Mouse (Mus musculus) olfactory bulb, adult 2 months (tissue): ENCODE measurements around the gene Prex1.

ENCODE experiments used
- CTCF ChIP-seq: fragments of 200-500 bp; IDR thresholded peaks from 2 replicates; pipeline ENCODE4 v1.5.1; 2012; ENCODE audit warnings: low read depth, mild to moderate bottlenecking, low read length, moderate library complexity; ENCODE audit not compliant: insufficient read depth
- POLR2A ChIP-seq: fragments of 200-500 bp; IDR thresholded peaks from 2 replicates; pipeline ENCODE4 v1.6.1; 2012; ENCODE audit warnings: mild to moderate bottlenecking, low read depth, low read length, moderate library complexity; ENCODE audit not compliant: insufficient read depth

DNA sequence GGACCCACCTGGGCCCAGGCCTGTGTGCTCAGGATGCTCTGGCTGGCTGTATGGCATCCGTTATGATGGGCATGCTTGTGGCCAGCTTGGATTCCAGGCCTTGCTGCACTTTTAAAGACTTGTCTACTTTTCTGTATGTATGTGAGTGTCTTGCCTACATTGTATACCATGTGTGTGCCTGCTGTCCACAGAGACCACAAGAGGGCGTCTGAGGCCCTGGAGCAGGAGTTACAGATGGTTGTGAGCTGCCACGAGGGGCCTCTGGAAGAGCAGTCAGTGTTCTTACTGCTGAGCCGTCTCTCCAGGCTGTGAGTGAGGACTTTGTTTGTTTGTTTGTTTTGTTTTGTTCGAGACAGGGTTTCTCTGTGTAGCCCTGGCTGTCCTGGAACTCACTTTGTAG lies 148.1 kb downstream of the Prex1 start:
- TF ChIP-seq CTCF, result no peak
- TF ChIP-seq POLR2A, result no peak
